Mouse (Mus musculus): Measurements from ENCODE around the gene St8sia2.
"Not testable (repeated sequence)": the region's sequence is repeated elsewhere in the genome, so short reads cannot be mapped to it uniquely, and the experiment has no call there.

Gene St8sia2

DNA sequence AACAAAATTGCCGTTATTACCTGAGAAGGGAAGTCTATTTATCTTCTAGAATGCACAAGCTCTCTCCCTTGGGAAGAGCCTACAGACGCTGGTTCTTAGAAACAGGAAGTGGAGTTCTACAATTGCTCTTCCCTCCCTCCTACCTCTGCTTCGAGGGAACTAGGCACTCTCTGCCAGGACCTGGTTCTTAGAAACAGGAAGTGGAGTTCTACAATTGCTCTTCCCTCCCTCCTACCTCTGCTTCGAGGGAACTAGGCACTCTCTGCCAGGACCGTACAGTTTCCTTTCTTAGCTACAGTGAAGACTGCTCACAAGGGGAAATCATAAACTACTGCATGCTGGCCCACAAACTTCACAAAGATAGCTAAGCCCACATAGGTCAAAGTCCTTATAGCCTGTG lies 41.3 kb downstream of the St8sia2 start:
- not testable (repeated sequence) for DNase-seq

DNA sequence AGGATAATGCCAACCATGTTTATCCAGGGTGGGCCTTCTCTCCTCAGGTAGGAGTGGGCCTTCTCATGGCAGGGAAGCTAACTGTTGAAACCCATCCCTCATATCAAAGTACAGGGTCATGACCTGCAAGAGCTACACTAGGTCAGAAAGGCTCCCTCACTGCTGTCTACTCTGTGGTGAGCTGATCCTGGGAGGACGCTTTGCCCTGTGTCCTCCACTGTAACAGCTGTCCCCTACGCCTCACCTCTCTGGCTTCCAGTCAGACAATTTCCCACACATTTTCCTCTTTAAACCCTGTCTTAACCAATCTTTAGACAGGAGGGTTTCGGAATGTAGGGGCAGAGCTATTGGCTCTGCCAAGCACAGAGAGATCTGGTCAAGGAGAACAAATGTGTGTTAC lies 48.3 kb downstream of the St8sia2 start:
- DNase-seq = no peak

DNA sequence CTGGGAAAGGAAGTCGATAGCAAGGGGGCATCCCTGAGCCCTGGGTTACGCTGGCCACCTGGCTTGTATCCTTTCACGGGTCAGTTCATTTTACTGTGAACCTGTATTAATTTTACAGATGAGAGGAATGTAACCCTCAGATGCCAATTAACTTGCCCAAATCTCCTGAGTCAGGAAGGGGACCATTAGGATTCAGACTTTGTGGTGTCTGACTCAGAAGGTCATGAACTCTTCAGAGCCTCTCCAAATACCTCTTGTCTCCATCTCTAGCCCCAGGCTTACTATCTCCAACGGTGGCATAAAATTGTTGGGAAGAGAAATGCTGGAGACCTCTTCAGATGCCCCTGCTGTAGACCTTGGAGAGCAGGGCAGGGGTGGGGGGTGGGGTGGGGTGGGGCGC lies 51.1 kb downstream of the St8sia2 start:
- DNase-seq = no peak

DNA sequence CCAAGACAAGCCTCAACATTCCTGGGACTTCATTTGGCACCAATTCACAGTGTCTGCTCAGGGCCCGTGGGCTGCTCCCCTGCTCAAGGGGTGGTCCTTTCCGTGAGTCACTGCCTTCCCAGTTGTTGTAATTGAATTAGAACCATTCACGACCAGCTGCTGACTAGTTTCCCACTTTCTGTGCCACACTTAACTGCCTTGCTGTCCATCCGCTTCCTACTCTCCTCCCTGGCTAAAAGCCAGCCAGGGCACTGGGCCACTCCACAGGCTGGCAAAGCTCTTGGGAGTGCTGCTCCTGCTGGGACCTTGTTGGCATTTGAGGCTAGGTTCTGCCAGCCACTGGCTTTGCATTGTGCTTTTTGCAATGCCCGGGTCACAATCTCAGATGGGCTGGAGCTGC lies 59.0 kb downstream of the St8sia2 start:
- DNase-seq = peak; percentile 11 to 48

DNA sequence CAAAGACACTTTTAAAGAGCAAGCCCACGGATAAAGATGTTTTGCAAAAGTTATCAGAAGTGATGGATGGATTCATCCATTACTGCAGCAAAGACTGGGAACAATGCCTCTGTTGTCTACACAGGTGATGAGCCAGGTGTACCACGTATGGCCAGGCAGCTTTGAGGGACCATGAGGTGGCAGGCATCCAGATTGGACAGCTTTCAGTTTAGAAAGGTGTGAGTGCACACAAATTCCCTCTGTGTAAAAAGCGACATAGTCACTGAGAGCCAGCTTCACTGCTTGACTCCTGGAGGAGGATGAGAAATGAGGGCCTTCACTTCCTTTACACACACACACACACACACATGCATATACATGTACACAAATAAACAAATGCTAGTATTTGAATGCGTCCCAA lies 60.4 kb downstream of the St8sia2 start:
- DNase-seq = no peak

DNA sequence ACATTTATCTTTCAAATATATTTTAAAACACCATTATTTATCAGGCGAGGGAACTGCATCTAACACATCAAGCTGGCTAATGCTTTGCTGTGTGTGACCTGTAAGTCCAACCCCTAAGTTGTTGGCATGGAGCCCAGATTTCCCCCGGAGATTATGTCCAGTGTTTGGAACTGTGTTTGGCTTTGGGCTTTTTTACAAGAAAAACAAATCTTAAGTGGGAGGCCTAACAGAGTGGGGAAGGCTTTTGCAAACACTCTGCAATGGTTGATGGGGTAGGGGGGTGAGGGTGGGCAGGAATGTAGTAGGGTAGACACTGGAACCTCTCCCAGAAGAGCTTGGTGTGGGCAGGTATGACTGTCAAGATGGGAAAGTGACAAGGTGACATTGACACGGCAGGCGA lies 71.8 kb downstream of the St8sia2 start:
- DNase-seq = peak; percentile 43 to 48

DNA sequence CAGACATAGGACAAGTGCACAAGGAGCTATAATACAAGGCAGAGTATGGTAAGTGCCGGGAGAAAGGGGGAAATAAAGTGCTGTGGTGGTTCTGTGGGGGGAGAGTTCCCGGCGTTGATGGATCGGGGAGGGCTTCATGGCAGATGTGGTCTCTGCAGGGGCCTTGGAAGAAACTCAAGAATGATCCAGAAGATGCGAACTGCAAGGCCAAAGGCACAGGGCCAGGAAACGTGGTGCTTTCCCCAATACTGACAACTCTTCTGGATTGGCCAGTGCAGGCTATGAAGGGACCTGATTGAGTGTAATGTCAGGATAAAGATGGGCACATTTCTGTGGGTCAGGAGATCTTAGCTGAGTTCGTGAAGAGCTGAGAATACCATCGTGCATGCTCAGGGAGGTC lies 74.3 kb downstream of the St8sia2 start:
- DNase-seq = no peak

DNA sequence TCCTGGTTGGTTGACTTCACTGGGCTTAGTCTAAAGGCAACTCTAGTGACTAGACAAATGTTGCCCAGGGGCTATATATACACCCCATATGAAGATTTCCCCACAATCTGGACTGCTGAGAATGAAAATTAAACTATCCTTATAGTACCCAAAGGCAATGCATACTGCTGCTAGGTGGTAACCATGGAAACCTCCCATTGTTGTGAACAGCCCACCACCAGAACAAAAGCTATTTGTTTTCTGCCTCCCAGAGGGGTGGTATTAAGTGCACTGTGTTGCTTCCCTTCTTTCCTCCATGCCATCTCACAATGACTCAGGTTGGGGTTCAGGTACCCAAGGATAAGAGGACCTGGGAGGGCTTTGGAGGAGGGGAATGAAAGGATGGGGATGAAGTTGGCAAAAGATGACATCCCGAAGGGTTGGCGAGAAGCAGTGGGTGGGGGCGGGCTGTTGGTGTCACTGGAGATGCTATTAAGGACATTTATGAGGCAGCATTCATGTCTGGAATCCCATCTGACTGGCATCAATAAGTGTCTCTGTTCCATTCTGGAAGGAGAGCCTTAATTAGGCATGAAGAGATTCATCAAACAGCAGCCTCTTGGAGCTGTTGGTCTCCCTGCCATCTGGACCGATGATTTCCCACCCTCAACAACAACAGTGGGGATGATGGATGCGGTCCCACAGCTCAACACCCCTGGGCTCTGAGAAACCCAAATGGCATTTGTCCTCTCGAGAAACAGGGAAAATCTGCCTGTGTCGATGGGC lies 75.3 kb downstream of the St8sia2 start:
- no peak for DNase-seq

DNA sequence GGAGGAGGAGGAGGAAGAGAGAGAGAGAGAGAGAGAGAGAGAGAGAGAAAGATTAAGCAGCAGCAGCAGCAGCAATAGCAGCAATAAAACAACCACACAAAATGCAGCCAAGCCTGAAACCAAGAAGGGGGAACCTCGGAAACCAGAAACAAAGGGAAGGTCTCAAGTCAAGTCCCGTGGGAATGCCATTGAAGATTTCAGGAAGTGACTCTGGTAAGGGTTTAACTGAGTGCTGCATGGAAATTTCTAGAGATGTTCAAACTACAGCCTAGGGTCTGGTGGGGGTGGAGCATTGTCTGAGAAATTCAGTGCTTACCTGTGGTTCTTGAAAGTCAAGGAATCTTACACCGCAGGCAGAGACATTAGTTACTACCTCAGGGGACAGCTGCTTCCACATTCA lies 77.4 kb downstream of the St8sia2 start:
- no peak for DNase-seq

DNA sequence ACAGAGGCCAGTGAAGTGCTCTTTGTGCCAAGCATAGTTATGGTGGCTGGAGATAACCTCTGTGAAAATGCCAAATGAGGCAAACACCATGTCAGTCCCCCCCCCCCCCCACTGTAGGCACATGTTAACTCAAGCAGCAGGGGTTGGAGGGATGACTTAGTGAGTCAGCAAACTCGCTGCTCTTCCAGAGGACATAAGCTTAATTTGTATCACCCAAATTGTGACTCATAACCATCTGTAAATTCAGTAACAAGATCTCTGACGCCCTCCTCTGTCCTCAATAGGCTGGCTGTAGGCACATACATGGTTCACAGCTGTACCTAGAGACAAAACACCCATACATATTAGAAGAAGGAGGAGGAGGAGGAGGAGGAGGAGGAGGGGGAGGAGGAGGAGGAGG lies 77.8 kb downstream of the St8sia2 start:
- DNase-seq = no peak

DNA sequence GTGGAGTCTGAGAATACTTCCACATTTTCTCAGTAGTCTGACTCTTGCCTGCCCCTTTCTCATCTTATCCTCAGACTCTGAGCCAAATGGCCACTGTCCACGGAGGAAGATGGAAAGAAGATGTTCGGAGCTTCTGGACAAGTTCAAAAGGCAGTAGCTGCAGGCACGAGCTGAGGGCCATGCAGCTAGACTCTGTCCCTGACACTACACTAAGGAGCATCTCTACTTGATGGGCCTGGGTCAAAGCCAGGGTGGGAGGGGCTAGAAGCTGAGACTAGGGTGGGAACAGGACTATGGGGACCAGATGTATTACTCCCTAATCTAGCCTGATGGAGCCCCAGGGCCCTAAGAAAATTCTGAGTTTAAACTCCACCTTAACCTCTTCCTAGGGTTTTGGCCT lies 80.5 kb downstream of the St8sia2 start:
- DNase-seq = peak; percentile 12 to 48

DNA sequence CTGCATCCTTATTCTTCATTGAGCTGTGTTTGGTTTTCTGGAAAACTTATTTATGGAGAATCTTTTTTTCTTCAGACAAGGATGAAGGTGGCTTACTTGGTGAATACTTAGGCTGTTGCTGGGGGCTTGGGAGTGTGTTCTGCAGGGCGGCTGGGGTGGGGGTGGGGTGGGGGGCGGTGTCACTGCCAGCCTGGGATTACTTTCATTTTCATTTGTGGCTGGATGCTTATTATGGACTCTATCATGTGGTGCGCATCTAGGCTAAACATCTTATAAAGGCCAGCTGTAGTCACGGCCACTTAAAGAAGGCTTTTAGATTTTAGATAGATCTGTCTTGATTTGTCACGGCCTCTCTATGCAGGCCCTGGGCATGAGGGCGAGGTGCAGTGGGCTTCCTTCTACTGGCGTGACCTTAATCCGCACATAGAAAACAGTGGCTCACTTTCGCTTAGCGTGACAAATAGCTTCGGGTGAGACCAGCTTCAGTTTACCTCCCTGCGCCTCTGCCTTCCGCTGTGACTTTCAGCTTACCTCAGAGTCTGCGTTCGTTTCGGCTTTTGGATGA lies 92.5 kb downstream of the St8sia2 start:
- no peak for DNase-seq

DNA sequence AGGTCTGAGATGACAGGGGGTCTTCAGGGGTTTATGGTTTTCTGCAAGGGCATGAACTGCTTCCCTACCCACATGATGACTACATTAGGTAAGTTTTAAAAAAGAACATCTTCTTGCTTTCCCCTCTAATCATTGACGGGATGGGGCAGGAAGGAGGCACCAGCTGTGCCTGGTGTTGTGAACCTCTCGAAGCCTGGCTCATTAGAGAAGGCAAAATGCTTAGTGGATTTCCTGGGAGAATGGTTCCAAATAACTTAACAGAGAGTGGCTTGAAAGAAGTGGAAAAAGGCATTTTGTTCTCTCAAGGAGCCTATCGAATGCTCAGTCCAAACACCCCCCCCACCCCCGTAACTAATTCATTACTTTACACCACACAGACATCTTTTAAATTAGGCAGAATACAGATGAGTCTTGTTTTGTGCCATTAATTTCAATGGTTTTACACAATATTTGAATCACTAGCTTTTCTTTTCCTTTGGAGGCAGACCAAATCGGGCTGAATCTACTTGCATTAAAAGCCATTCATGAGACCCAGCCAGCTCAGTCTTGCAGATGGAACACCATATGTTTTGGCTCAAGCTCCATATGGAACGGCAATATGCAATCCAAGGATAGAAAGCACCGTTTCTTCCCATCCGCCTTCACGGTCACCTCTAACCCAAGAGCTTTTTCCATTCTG lies 95.7 kb downstream of the St8sia2 start:
- no peak for DNase-seq

DNA sequence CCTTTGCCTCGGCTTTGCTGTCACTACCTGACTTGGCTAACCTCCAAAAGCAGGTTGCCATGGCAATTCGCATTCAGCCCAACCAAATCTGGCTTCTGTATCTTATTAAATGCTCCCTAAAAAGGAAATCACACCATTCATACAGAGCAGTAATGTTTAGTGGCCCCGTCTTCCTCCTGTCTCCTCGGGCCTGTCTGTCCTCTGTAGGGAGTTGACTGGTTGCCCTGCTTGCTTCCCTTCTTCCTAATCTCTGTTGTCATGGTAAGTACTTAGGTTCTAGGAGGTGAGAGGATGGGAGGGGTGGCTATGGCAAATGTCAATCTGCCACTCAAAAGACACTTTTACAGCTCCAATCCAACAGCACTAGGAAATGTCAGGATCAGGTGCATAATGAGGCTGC lies 101.6 kb downstream of the St8sia2 start:
- no peak for DNase-seq

DNA sequence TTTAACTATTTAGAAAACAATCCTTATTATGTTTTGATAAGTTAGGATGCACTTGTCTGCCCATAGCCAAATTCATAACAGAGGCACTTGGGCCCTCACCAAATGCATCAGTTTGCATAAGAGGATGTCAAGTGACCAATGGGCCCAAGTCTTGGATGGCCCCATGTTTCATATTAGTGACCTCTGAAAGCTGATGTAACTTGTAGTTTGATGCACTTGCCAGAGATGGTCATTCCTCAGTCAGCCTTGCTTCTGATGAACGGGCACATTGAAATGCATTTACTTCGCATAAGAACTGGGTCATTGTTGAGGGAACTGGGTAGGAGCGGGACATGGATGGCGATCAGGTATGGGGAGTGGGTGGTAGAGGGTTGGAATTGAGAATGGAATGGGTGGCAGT lies 102.6 kb downstream of the St8sia2 start:
- DNase-seq = no peak

DNA sequence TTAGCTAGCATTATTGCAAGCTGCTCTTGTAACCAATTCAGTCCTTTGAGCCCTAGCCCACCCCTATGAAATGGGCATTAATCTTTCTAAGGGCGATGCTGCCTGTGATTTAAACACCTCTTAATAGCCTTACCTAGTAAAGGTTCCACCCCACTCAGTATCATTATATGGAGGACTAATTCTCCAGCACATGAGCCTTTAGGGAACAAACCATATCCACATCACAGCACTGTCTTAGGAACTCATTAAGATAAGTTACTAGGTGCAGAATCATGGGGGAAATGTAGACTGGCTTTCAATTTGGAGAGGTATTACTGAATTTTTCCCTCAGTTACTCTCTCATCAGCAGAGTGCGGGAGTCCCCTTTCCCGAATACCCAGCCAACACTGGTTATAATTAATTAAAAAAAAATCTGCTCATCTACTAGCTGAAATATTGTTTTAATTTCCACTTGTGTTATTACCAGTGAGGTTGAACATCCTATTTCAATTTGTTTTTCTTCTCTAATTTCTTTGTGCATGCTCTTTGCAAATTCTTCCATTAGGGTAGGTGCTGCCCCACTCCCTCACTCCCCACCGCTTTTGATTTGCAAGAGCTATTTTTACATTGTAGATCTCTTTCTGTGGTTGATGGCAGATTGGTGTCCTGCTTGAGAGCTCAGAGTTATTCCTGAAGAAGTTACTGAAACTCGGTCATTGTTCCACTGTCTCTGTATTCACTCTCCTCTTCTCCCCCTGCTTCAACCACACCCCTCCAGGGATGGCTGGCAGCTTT lies 103.9 kb downstream of the St8sia2 start:
- no peak for DNase-seq

DNA sequence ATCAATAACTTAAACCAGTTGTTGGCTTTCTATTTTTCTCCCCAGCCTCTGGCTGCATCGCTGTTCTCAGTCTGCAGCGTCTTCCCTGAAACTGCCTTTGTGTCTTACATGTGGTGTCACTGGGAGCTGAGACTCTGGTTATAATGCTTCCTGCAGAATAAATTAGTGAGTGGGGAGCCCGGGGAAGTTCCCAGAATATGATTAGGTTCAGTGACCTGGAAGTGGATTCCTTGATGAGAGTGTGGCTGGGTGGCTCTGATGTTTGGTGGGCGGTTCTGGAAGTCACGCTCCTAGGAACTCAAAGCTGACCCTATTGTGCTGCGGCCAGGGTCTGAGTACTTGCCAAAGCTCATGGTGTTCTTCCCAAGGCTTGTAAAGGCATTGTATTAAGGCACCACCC lies 119.0 kb downstream of the St8sia2 start:
- no peak for DNase-seq

DNA sequence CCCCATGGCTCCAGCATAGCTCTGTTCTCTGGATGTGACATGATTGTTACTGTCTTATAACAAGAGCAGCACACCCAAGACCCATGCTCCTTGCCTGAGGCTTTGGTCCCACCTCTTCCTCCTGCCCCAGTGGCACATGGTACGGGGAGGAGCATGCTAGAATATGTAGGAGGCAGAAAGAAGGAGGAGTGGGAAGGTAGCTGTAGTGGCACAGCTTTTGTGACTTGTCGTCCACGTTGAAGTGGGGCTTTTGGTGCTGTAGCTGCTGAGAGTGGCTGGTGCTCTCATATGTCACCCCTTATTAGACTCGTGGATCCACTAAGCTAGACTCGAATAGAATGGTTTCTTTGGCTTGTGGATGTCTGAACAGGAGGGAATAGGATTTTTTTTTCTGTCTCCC lies 121.7 kb downstream of the St8sia2 start:
- DNase-seq = no peak

DNA sequence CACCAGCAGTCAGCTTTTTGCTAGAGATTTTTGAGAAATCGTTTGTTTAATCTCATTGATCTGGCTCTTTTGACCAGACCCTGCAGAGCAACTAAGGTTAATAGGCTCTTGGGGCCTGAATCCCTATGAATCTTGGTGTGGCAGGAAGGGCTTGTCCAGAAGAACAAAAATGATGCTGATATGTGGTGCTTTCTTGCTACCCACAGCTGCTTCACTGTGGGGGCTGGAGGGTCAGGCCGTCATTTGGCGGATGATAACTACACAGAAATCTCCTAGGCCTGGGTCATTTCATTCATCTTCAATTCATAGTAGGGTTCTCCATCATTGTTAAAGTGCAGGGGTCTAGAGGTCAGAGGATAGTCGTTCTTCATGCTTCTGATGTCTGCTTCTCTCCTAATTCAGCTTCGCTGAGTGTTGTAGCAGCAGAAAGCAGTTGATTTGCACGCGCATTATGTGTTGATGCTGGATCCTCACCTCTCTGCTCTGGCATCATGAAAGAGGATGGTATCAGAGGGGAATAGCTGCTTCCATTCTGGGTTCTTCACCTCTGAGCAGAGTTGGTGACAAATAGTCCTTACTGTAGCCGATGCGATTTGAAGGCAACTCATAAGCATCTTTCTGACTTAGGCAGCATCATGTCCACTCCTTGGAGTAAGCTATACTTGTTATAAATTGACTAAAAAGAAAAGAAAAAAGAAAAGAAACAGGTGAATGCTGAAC lies 122.4 kb downstream of the St8sia2 start:
- DNase-seq = no peak

DNA sequence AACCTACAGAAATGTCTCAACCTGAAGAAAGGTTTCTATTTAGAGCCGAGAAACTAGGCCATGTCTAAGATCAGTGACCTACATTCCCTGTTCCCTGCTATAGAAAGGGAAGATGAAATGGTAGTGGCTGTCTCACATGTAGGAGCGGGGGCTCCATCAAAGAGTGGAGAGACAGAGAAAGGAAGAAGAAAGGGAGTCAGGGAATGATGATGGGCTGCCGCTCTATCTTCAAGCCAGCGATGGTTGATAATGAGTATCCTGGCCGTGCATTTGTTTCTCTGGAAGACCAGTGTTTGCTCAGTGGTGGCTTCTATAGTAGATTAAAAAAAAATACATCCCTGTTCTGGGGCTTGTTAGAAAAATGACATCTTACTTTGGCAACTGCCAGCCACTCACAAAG lies 123.0 kb downstream of the St8sia2 start:
- DNase-seq = no peak

Measured in lung, postnatal 4 days (tissue).